Mouse (Mus musculus) kidney, postnatal 0 days (tissue): ENCODE measurements around the gene Itpr2. TPM values are rescaled to one million over a fixed set of nuclear protein-coding genes. Genes with fewer than 3 reads are reported as not detected.

Source experiments
- ATAC-seq: fragments of 200-750 bp; cut with Nextera tagmentation; replicated peaks from 2 replicates; pipeline ENCODE4 v1.8.0; 2017; ENCODE audit warnings: low read depth, moderate number of reproducible peaks, moderate TSS enrichment, moderate library complexity; ENCODE audit not compliant: low FRiP score
- DNase-seq: peaks from one replicate; pipeline ENCODE4 v3.0.0-alpha.2; 2016; ENCODE audit warnings: low spot score
- H3K27ac ChIP-seq: fragments of 300-500 bp; sonication (generic); 2 replicates; pipeline ENCODE4 v1.5.1; 2014; ENCODE audit warnings: mild to moderate bottlenecking
- H3K27me3 ChIP-seq: fragments of 300-500 bp; sonication (generic); 2 replicates; pipeline ENCODE4 v1.6.1; 2014; ENCODE audit warnings: low read length, mixed read lengths; ENCODE audit not compliant: insufficient read depth
- H3K36me3 ChIP-seq: fragments of 300-500 bp; sonication (generic); 2 replicates; pipeline ENCODE4 v1.6.1; 2014; ENCODE audit warnings: low read length, mixed read lengths; ENCODE audit not compliant: insufficient read depth
- H3K4me1 ChIP-seq: fragments of 300-500 bp; sonication (generic); replicated peaks from 2 replicates; pipeline ENCODE4 v1.6.1; 2014; ENCODE audit warnings: antibody characterized with exemption, low read length, mixed read lengths; ENCODE audit not compliant: insufficient read depth
- H3K4me2 ChIP-seq: fragments of 300-500 bp; sonication (generic); 2 replicates; pipeline ENCODE4 v1.6.1; 2014; ENCODE audit warnings: mild to moderate bottlenecking, low read length, moderate library complexity, mixed read lengths
- H3K4me3 ChIP-seq: fragments of 300-500 bp; sonication (generic); replicated peaks from 2 replicates; pipeline ENCODE4 v1.5.1; 2014; ENCODE audit warnings: low read depth, low read length
- H3K9ac ChIP-seq: fragments of 300-500 bp; sonication (generic); 2 replicates; pipeline ENCODE4 v1.6.1; 2014; ENCODE audit warnings: low read depth, low read length
- H3K9me3 ChIP-seq: fragments of 300-500 bp; sonication (generic); replicated peaks from 2 replicates; pipeline ENCODE4 v1.6.1; 2016; ENCODE audit warnings: low read length, inconsistent platforms, mixed read lengths
- CTCF ChIP-seq: IDR thresholded peaks from 2 replicates; pipeline ENCODE4 v1.5.1; 2016; ENCODE audit warnings: antibody characterized with exemption, low read depth, mild to moderate bottlenecking, moderate library complexity
- WGBS: fragments of 180-500 bp; shearing (Covaris S2); extraction: QIAGEN DNeasy Blood & Tissue Kit; methylation state at CpG from one replicate; pipeline ENCODE4 v1.1.7; 2014; 5-methylcytosine and 5-hydroxymethylcytosine counted together
- polyA plus RNA-seq: library from polyadenylated mRNA; unstranded; fragments of >200 nt; fragmentation: Nextera tagmentation; extraction: Ambion mirVana; gene quantifications from 2 replicates; pipeline ENCODE4 v1.2.1, GENCODE M21; 2015

The Itpr2 gene
- polyA plus RNA-seq, 1 experiment from 2014 or later, result 17.4 TPM

GRCm38 (mm10) chr6:146140966-146141585, 360.9 kb downstream of the Itpr2 start:
- Histone ChIP-seq H3K36me3 (no peaks in the 10 kb centered on the region), H3K27me3 (no peaks in the 10 kb centered on the region), H3K4me1 (no peaks in the 10 kb centered on the region), H3K27ac (no peak overlapping the region), H3K4me2 (no peak overlapping the region), H3K9me3 (peaks cover 3% of the 10 kb centered on the region; the same call in 1 of the 2 replicates), H3K4me3 (no peak overlapping the region), H3K9ac (no peak overlapping the region)
- 89% methylated on average over 4 of the region's 4 CpGs for WGBS
- ATAC-seq (no peak), DNase-seq (no peak)
- TF ChIP-seq CTCF, result no peak

GRCm38 (mm10) chr6:146140171-146140570, 361.9 kb downstream of the Itpr2 start:
- no peak overlapping the region for H3K4me2 ChIP-seq
- H3K4me3 ChIP-seq, result no peak overlapping the region
- H3K9ac ChIP-seq, result no peak overlapping the region
- WGBS, result 88% methylated on average over 6 of the region's 6 CpGs
- no peaks in the 10 kb centered on the region for H3K36me3 ChIP-seq
- H3K4me1 ChIP-seq, result no peaks in the 10 kb centered on the region
- no peaks in the 10 kb centered on the region for H3K27me3 ChIP-seq
- DNase-seq (no peak), ATAC-seq (no peak)
- H3K27ac ChIP-seq, result no peak overlapping the region
- no peaks in the 10 kb centered on the region for H3K9me3 ChIP-seq
- TF ChIP-seq CTCF, result no peak

GRCm38 (mm10) chr6:146136646-146137045, 365.4 kb downstream of the Itpr2 start:
- no peaks in the 10 kb centered on the region for H3K27me3 ChIP-seq
- ATAC-seq (no peak), DNase-seq (no peak)
- H3K9ac ChIP-seq, result no peak overlapping the region
- 54% methylated on average over 4 of the region's 4 CpGs for WGBS
- no peaks in the 10 kb centered on the region for H3K9me3 ChIP-seq
- no peak overlapping the region for H3K4me3 ChIP-seq
- H3K4me2 ChIP-seq, result no peak overlapping the region
- no peaks in the 10 kb centered on the region for H3K4me1 ChIP-seq
- no peak overlapping the region for H3K27ac ChIP-seq
- H3K36me3 ChIP-seq, result no peaks in the 10 kb centered on the region
- no peak for TF ChIP-seq CTCF

- Histone ChIP-seq H3K27me3 (no peaks in the 10 kb centered on the region), H3K36me3 (no peaks in the 10 kb centered on the region), H3K27ac (no peak overlapping the region), H3K4me3 (no peak overlapping the region), H3K4me1 (no peaks in the 10 kb centered on the region), H3K9ac (no peak overlapping the region), H3K4me2 (no peak overlapping the region), H3K9me3 (no peaks in the 10 kb centered on the region)
- no peak for TF ChIP-seq CTCF
- no peak for ATAC-seq
- no peak for DNase-seq
- 31% methylated on average over 7 of the region's 7 CpGs for WGBS
These were observed 365.8 kb downstream of the Itpr2 start for GRCm38 (mm10) chr6:146136244-146136643.

GRCm38 (mm10) chr6:146135291-146135690, 366.7 kb downstream of the Itpr2 start:
- WGBS, result 61% methylated on average over 8 of the region's 8 CpGs
- H3K36me3 ChIP-seq, result no peaks in the 10 kb centered on the region
- no peak overlapping the region for H3K9ac ChIP-seq
- no peaks in the 10 kb centered on the region for H3K4me1 ChIP-seq
- TF ChIP-seq CTCF, result no peak
- no peak for ATAC-seq
- DNase-seq, result no peak
- no peaks in the 10 kb centered on the region for H3K27me3 ChIP-seq
- H3K4me2 ChIP-seq, result no peak overlapping the region
- no peaks in the 10 kb centered on the region for H3K9me3 ChIP-seq
- H3K4me3 ChIP-seq, result no peak overlapping the region
- H3K27ac ChIP-seq, result no peak overlapping the region

DNA sequence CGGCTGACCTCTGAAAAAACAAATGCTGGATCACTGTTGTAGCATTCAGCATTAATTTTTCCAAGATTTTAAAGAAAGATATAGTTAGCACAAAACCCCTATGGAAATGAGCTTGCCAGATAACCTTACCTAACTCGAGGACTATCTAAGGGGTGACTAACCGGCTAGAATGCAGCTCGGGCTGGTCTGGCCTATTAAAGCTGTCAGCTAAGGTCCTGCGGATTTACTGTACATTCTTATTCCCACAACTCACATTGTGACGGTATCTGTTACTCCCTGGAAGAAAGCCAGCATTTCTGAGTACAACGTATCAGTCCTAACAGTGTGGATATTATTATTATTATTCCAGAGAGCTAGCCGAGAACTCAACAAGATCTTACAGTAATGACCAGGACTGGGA, 368.1 kb downstream of the Itpr2 start:
- WGBS, result 41% methylated on average over 8 of the region's 8 CpGs
- no peak for ATAC-seq
- H3K9me3 ChIP-seq, result no peaks in the 10 kb centered on the region

GRCm38 (mm10) chr6:146129066-146129465, 373.0 kb downstream of the Itpr2 start:
- Histone ChIP-seq H3K4me1 (no peaks in the 10 kb centered on the region), H3K27me3 (no peaks in the 10 kb centered on the region), H3K9me3 (no peaks in the 10 kb centered on the region), H3K9ac (no peak overlapping the region), H3K27ac (no peak overlapping the region), H3K4me3 (no peak overlapping the region), H3K4me2 (no peak overlapping the region), H3K36me3 (no peaks in the 10 kb centered on the region)
- no peak for DNase-seq
- WGBS, result 40% methylated on average over 7 of the region's 7 CpGs
- TF ChIP-seq CTCF, result no peak
- no peak for ATAC-seq

More for the DNA sequence above, 368.1 kb downstream of the Itpr2 start:
- no peaks in the 10 kb centered on the region for H3K36me3 ChIP-seq
- TF ChIP-seq CTCF, result no peak
- no peak for DNase-seq
- H3K4me2 ChIP-seq, result no peak overlapping the region
- no peak overlapping the region for H3K27ac ChIP-seq
- no peaks in the 10 kb centered on the region for H3K27me3 ChIP-seq
- no peaks in the 10 kb centered on the region for H3K4me1 ChIP-seq
- H3K4me3 ChIP-seq, result no peak overlapping the region
- H3K9ac ChIP-seq, result no peak overlapping the region
